Mouse (Mus musculus): ENCODE results near the gene Scgb2b27.
"Not testable (repeated sequence)": the region's sequence is repeated elsewhere in the genome, so short reads cannot be mapped to it uniquely, and the experiment has no call there.

Gene Scgb2b27

DNA sequence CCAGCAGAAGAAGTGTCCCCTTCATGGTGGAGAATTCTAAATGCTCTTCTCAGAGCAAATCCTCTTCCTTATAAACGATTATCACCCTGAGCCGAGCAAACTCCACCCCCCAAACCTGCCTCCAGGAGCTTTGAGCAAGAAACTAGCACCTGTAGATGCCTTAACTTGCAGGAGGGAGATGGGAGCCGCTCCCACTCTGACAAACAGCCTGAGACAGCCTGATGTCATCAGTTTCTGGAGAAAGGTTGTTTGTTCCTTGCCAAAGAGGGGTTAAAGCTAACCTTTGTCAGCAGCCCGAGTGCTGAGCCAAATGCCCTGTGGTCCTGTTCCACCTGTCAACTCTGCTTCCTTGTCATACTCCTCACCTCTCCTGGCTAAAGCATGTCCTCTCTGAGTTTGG, at the start of gene Scgb2b27:
TSS of gene Scgb2b27 (minus strand) at position 101 of the 400 bp plus-strand sequence.
- DNase-seq (ENCODE audit: low read depth, low spot score) = no peak

DNA sequence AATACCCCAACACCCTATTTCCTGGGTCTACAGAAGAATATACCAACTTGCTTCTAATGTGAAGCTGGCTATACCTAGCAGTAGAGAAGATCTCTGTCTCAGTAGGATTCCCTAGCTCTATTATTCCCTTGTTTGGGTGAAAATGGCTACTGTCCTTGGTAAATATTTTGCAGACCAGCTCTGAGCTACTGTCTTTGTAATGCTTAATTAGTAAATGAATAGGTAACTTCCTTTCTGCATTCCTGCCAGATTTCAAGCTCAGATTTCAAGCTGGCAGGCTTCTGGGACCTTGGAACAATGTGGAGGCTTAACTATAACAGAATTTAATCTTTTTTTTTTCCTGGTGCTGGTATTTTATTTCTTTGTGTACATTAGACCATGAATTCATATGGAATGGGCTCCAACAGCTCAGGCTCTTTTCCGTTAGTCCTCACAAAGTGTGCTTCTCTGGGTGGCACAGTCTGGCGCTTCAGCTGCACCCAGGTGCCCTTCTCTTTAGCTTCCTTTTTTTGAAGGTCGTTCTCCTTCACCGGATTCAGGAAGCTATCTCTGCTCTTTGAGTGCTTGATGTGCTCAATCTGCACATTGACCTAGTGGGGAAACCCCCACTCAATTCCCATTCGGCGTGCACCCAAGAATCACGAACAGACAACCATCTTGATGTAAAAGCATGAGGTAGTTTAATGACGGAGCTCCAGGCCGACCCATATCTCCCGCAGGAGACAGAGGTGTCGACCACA, 22.5 kb upstream of the Scgb2b27 start:
- not testable (repeated sequence) for DNase-seq (ENCODE audit: low read depth, low spot score)

DNA sequence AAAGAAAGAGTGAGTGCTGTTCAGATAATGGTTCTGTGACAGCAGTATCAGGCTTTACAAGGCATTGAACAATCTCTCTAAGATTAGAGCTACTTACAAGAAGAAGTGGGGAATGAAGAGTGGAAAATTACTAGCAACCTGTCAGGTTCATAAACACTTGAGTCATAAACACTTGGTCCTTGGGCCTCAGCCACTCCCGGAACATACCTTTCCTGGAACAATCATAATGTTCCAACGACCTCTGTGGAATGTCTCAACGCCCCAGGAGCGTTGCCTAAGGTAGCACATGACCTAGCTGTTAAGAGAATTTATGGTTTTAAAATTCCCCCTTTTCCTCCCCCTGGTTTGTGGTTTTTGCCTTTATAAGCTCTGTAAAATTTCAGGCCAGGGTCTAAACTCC, 20.8 kb upstream of the Scgb2b27 start:
- not testable (repeated sequence) for DNase-seq (ENCODE audit: low read depth, low spot score)

DNA sequence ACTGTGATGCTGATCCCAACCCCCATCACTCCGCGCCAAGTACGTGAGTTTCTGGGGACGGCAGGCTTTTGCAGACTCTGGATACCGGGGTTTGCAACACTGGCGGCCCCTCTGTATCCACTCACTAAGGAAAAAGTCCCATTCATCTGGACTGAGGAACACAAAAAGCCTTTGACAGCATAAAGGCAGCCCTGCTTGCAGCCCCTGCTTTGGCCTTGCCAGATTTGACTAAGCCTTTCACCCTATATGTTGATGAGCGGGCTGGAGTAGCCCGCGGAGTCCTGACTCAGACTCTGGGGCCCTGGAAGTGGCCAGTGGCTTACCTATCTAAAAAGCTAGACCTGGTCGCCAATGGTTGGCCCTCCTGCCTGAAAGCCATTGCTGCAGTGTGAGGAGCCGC, 16.3 kb upstream of the Scgb2b27 start:
- no peak for DNase-seq (ENCODE audit: low read depth, low spot score)

DNA sequence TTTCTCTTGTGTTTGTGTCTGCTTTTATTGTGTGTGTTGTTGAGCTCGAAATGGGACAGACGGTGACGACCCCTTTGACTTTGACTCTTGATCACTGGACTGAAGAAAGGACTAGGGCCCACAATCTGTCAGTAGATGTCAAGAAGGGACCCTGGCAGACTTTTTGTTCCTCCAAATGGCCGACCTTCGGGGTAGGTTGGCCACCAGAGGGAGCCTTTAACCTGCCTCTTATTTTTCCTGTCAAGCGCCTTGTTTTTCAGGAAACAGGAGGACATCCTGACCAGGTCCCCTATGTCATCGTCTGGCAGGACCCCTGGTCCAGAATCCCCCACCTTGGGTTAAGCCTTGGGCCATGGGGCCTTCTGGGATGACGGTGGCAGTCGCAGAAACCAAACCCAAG, 13.5 kb upstream of the Scgb2b27 start:
- not testable (repeated sequence) for DNase-seq (ENCODE audit: low read depth, low spot score)

DNA sequence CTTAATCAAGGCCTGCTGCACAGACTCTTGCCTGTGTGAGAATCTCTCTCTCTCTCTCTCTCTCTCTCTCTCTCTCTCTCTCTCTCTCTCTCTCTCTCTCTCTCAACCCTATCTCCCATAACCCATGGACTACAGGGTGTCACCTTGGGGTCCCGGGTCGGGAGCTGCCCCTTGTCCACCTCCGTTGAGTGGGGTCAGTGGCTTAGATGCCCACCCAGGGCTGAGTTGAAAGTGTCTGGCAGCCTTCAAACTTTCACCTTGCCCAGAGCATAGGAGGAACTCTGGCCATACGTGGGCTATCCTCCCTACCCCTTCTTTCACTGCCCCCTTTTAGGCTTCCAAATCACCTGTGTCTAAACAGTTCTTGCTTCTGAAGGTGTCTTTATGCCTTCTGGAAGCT, 11.9 kb upstream of the Scgb2b27 start:
- no peak for DNase-seq (ENCODE audit: low read depth, low spot score)

DNA sequence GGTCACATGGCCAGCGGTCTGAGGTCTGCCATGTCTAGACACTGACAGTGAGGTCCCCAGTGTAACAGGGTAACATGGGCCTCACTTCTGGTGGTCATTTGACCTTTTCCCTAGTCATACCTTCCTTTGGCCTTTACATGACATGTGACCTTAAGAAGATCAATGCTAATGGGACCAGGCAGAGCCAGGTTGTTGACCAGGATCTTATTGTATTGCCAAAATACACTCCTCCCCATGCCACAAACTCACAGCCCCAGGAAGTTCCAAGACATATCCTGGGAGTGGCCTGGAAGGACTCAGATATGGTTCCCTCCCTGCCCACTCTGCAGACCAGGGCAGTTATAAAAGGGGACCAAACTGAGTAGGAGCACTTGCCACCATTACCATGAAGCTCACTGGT, 7.4 kb upstream of the Scgb2b27 start, which contains the start of gene Scgb1b27:
TSS of gene Scgb1b27 (plus strand) at position 301 of the 400 bp plus-strand sequence.
- not testable (repeated sequence) for DNase-seq (ENCODE audit: low read depth, low spot score)

DNA sequence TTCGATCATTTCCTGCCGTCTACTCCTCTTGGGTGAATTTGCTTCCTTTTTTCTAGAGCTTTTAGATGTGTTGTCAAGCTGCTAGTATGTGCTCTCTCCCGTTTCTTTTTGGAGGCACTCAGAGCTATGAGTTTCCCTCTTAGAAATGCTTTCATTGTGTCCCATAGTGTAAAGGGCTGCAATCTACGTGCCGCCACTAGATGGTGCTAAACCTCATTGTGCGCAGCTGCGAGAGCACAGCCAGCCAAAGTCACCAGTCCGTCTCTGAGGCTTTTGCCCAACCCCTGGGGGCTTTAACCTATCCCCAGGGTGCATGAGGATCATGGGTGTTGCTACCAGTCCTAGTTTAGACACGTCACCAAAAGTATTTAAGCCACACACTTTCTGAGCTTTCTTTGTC, 31.5 kb downstream of the Scgb2b27 start:
- not testable (repeated sequence) for DNase-seq (ENCODE audit: low read depth, low spot score)
